Mouse (Mus musculus) lung, postnatal 0 days (tissue): ENCODE measurements around the gene Ap2b1.

Experiments used
- CTCF ChIP-seq: IDR thresholded peaks from 2 replicates; pipeline ENCODE4 v1.5.1; 2016; ENCODE audit warnings: antibody characterized with exemption, mild to moderate bottlenecking
- EP300 ChIP-seq: IDR thresholded peaks from 2 replicates; pipeline ENCODE4 v1.6.1; 2016; ENCODE audit warnings: antibody characterized with exemption, mild to moderate bottlenecking, control low read depth

DNA sequence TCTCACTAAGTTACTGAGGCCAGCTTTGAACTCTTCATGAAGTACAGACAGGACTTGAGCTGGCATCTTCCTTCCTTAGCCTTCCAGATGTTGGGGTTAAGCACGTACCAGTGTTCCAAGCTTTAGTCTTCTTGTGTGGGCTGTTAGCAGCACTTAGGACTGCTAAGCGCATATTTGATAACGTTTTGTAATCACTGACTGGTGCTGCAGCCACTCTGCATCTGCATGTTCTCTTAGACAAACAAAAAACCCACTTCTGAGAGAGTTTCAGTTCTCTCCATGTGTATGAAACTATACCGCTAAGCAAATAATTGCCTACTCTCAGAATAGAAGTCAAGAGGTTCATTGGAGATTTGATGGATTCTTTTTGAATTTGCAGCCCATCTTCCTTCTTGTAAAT, 20.2 kb downstream of the Ap2b1 start:
- no peak for TF ChIP-seq CTCF
- TF ChIP-seq EP300, result no peak
